34 mouse cellular contexts compared by ENCODE assay signal in the genomic region with DNA sequence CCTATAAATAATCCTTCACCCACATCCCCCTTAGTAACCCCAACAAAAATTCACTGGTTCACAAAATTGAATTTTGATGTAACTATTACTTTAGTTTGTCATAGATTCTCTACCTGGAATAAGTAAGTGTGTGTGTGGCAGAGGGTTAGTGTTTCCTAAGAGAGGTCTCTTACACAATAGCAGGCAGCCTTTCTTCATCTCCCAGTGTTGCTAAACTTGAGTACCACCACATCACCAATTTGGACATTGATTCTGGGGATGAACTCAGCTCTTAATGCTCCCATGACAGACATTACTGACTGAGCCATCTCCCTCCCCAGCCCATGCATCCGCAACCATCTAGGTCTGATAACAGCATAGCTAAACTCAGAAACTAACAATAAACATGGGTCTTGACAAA. TPM values are rescaled to one million over a fixed set of nuclear protein-coding genes. Genes with fewer than 3 reads are reported as not detected.
DNase-seq lines count a peak whose midpoint lies in the region; ATAC-seq and TF ChIP-seq lines count a peak whose summit lies in the region.
"Had no signal": no experiment of that assay in that cellular context is flagged by ENCODE, and none has a peak within 500 bp of the region (broad histone marks: within the 10 kb centered on the region; RNA-seq: fewer than 3 reads in every experiment).

No protein-coding gene starts in this region.

- WGBS in intestine, postnatal 0 days = 97% methylated on average over 1 of the region's 1 CpGs

- no peak overlapping the region for H3K4me3 ChIP-seq in intestine, postnatal 0 days (ENCODE audit: low read depth, low read length)
- H3K4me3 ChIP-seq: embryonic facial prominence, embryonic 10.5 days; embryonic facial prominence, embryonic 13.5 days; erythroblast, embryonic 14.5 days; forebrain, embryonic 12.5 days; forebrain, embryonic 15.5 days; heart, adult 2 months; heart, embryonic 10.5 days; heart, embryonic 13.5 days had no signal

- ATAC-seq in megakaryocyte, adult 5-6 weeks (ENCODE audit: poor library complexity, severe bottlenecking) = peak; percentile 59
- no peak for ATAC-seq in intestine, postnatal 0 days
- ATAC-seq: forebrain, embryonic 15.5 days; hindbrain, postnatal 0 days; inflammation-experienced regulatory T-cells, adult 6 months; Patski had no signal

- no peaks in the 10 kb centered on the region for H3K27me3 ChIP-seq in intestine, postnatal 0 days (replicated peaks; ENCODE audit: control insufficient read depth, insufficient read depth, low read length)
- H3K27me3 ChIP-seq: CH12.LX; embryonic facial prominence, embryonic 13.5 days; forebrain, embryonic 12.5 days; forebrain, embryonic 15.5 days; heart, embryonic 13.5 days; Patski had no signal

- no peak overlapping the region for H3K27ac ChIP-seq in intestine, postnatal 0 days (ENCODE audit: low read depth, low read length)
- H3K27ac ChIP-seq: embryonic facial prominence, embryonic 10.5 days; embryonic facial prominence, embryonic 13.5 days; forebrain, embryonic 12.5 days; forebrain, embryonic 15.5 days; heart, adult 2 months; heart, embryonic 10.5 days; heart, embryonic 13.5 days; hindbrain, embryonic 14.5 days; hindbrain, postnatal 0 days had no signal

- H3K9me3 ChIP-seq in intestine, postnatal 0 days (ENCODE audit: control insufficient read depth) = no peaks in the 10 kb centered on the region
- H3K9me3 ChIP-seq: embryonic facial prominence, embryonic 10.5 days; embryonic facial prominence, embryonic 13.5 days; forebrain, embryonic 12.5 days; forebrain, embryonic 15.5 days; heart, embryonic 10.5 days; heart, embryonic 13.5 days had no signal

- no peaks in the 10 kb centered on the region for H3K4me1 ChIP-seq in intestine, postnatal 0 days (replicated peaks; ENCODE audit: control insufficient read depth, insufficient read depth, low read length)
- H3K4me1 ChIP-seq: heart, embryonic 10.5 days had no signal

- H3K9ac ChIP-seq in intestine, postnatal 0 days (ENCODE audit: low read depth, low read length) = no peak overlapping the region
- H3K9ac ChIP-seq: embryonic facial prominence, embryonic 13.5 days; forebrain, embryonic 12.5 days; forebrain, embryonic 15.5 days; heart, embryonic 13.5 days; hindbrain, embryonic 14.5 days had no signal

- peak; percentile 15 for DNase-seq in heart, adult 11 months
- DNase-seq in heart, adult 18-20 months = no peak
- peak; percentile 8 for DNase-seq in lung, postnatal 25 days (ENCODE audit: low spot score)
- no peak for DNase-seq in lung, adult 18-20 months
- DNase-seq: adrenal gland, postnatal 14 days; B cell, adult 2 months; cerebellum, adult 11-12 months; cerebellum, adult 8-10 months; cerebellum, postnatal 10 days; cerebellum, postnatal 36 days; embryo, embryonic 11 days; gastrocnemius, postnatal 10 days; gastrocnemius, postnatal 36 days; heart, adult 2 months; heart, postnatal 14 days; heart, postnatal 4 days had no signal

- H3K36me3 ChIP-seq in intestine, postnatal 0 days (ENCODE audit: control insufficient read depth, insufficient read depth) = no peaks in the 10 kb centered on the region
- H3K36me3 ChIP-seq: embryonic facial prominence, embryonic 10.5 days; embryonic facial prominence, embryonic 13.5 days; forebrain, embryonic 12.5 days; forebrain, embryonic 15.5 days; G1E; heart, embryonic 10.5 days; heart, embryonic 13.5 days had no signal

- no peak for TF ChIP-seq CTCF in intestine, postnatal 0 days (IDR thresholded peaks at IDR 0.05; ENCODE audit: low read depth)

- H3K4me2 ChIP-seq in intestine, postnatal 0 days (replicated peaks; ENCODE audit: low read depth) = no peak overlapping the region
- H3K4me2 ChIP-seq: embryonic facial prominence, embryonic 13.5 days; forebrain, embryonic 12.5 days; forebrain, embryonic 15.5 days; heart, embryonic 13.5 days; hindbrain, embryonic 14.5 days had no signal

RNA-seq across cellular contexts. Expression of a gene that starts 4.0 kb away (rescaled TPM):
- under 1 TPM in 1 of 2 experiments, not detected in 1; 0.44 TPM for total RNA-seq in heart, adult 18-20 months (2021)
- not detected in 2 replicates for total RNA-seq in megakaryocyte, adult 5-6 weeks (2015)
- not detected in 2 replicates for total RNA-seq in megakaryocyte, adult 5-6 weeks (2017)
- 0.21 TPM in 1 of 2 replicates, not detected in the other for polyA plus RNA-seq in intestine, postnatal 0 days (2015; fragmentation: Nextera tagmentation; extraction: Ambion mirVana)
- total RNA-seq: adrenal gland, postnatal 14 days; CH12.LX; gastrocnemius, postnatal 10 days; heart, adult 2 months; heart, postnatal 14 days; heart, postnatal 4 days; hindbrain, postnatal 0 days had no signal
- polyA plus RNA-seq: brain, embryonic 14.5 days; embryonic facial prominence, embryonic 10.5 days; embryonic facial prominence, embryonic 13.5 days; erythroblast, embryonic 14.5 days; forebrain, embryonic 12.5 days; forebrain, embryonic 15.5 days; G1E; heart, adult 2 months; heart, embryonic 10.5 days; heart, embryonic 13.5 days; heart, embryonic 16.5 days; hindbrain, embryonic 11.5 days; hindbrain, embryonic 14.5 days; inflammation-experienced regulatory T-cells, adult 6 months; Patski had no signal

Comparison
In these comparisons a context has a peak if more than half of its experiments do, and no peak if none do; other contexts are left out.
1. DNase-seq: peak in heart, adult 11 months (single experiment) and lung, postnatal 25 days (single experiment); none in heart, adult 18-20 months (0 of 2) and lung, adult 18-20 months (0 of 2).